Mouse (Mus musculus) effector memory CD4-positive, alpha-beta T cell, adult 5 months (primary cell): ENCODE data around the gene Slc47a1. TPM values are rescaled to one million over a fixed set of nuclear protein-coding genes. Genes with fewer than 3 reads are reported as not detected.

Experiments
- polyA plus RNA-seq: library from polyadenylated mRNA; unstranded; fragments of 100-300 nt; shearing (Covaris generic); gene quantifications from one replicate; pipeline ENCODE4 v1.2.1, GENCODE M21; 2017

Slc47a1 gene
- polyA plus RNA-seq, result not detected

DNA sequence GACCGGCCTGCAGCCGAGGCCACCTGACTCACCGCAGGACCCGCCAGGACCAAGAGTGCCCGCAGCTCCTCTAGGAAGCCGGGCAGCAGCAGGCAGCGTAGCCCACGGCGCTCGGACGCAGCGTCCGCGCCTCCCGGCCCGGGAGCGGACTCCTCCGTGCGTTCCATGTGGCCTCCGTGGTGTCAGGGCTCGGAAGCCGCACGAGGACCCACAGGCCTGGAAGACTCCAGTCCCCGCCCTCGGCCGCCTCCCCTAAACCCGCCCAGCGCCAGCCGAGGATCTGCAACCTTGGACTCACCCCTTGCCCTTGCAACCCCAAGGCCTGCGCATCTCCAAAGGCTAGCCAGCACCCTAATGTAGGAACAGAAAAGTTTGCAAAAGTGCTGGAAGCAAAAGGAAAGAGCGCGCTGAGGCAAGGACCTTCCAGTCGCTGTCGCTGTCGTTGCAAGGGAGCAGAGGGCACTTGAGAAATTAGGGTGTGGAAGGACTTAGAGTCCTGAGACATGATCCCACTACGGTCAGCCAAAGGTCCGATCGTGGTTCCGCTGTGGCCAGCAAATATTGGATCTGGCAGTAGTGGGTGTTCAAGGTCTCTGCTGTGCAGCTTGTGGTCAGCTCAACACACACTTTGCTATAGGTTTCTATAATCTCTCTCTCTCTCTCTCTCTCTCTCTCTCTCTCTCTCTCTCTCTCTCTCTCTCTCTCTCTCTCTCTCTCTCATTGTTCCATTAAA is at the start of gene Slc47a1:
TSS of gene Slc47a1 (minus strand) at position 465 of the 733 bp plus-strand sequence.

DNA sequence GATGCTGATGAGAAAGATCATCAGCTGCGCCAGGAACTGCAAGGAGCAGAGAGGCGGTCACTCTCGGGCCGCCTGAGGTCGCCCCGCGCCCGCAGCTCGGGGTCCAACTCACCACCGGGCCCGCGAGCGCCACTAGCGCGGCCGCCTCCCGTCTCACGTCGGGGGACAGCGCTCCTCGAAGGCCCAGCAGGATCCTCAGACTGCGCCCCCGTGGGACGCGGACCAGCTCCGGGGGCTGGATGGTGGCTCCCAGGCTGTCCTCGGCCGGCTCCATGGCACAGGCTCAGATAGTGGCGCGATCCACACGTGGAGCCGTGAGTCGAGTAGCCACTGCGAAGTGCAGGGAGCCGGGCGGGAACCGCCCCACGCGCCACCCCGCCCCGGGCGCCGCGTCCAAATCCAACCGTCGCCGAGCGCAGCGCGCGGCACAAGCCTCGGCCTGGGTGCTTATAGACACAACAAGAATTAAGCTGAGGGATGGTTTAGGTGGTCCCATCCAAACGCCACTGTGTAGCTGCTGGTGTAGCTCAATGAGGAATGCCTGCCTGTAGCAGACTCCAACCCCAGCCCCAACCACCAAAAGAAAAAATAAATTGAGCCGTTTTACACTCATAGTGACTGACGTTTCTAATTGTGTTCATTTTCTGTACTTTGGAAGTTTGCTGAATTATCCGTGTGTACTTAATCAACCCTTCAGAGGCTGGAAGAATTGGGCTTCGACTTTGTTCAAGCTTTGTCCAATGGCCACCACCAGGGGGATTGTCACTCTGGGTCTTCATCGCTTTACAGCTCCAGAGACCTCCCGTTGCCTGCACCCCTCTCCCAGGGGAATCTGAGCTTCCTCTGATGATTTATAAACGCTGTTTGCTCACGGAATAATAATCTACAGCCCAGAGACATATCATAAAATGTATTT is 35.4 kb downstream of the Slc47a1 start, which contains the start of gene Slc47a2:
TSS of gene Slc47a2 (minus strand) at position 356 of the 916 bp plus-strand sequence.

Other genes with a start within 250 kb of the Slc47a1 start
- 76.3 TPM for gene Usp22, start 203.3 kb downstream of the Slc47a1 start, polyA plus RNA-seq
- gene Aldh3a1, start 170.8 kb downstream of the Slc47a1 start, polyA plus RNA-seq, result not detected
- gene Aldh3a2, start 110.9 kb downstream of the Slc47a1 start, polyA plus RNA-seq, result 30.7 TPM
- gene Slc47a2, start 35.5 kb downstream of the Slc47a1 start, polyA plus RNA-seq, result not detected
- gene Rnf112, start 75.8 kb upstream of the Slc47a1 start, polyA plus RNA-seq, result not detected
- not detected for gene Mfap4, start 107.1 kb upstream of the Slc47a1 start, polyA plus RNA-seq
- 14.4 TPM for gene Mapk7, start 116.1 kb upstream of the Slc47a1 start, polyA plus RNA-seq
- 1.6 TPM for gene B9d1, start 126.8 kb upstream of the Slc47a1 start, polyA plus RNA-seq
- 1.1 TPM for gene Epn2, start 201.3 kb upstream of the Slc47a1 start, polyA plus RNA-seq